Mouse (Mus musculus) embryonic facial prominence, embryonic 11.5 days (tissue): ENCODE results near the gene Smim27. TPM values are rescaled to one million over a fixed set of nuclear protein-coding genes. Genes with fewer than 3 reads are reported as not detected.

Experiments
- ATAC-seq: fragments of 200-750 bp; cut with Nextera tagmentation; replicated peaks from 2 replicates; pipeline ENCODE4 v1.8.0; 2017; ENCODE audit warnings: low read depth; ENCODE audit not compliant: insufficient number of reproducible peaks, low FRiP score, low TSS enrichment
- DNase-seq: peaks from one replicate; pipeline ENCODE4 v3.0.0-alpha.2; 2015; ENCODE audit warnings: low spot score
- H3K27ac ChIP-seq: fragments of 300-500 bp; sonication (generic); replicated peaks from 2 replicates; pipeline ENCODE4 v1.5.1; 2014; ENCODE audit warnings: mild to moderate bottlenecking, low read depth, low read length, control low read depth
- H3K27me3 ChIP-seq: fragments of 300-500 bp; sonication (generic); 2 replicates; pipeline ENCODE4 v1.6.1; 2014; ENCODE audit warnings: mild to moderate bottlenecking, low read length, moderate library complexity, mixed read lengths; ENCODE audit not compliant: control insufficient read depth, insufficient read depth
- H3K36me3 ChIP-seq: fragments of 300-500 bp; sonication (generic); replicated peaks from 2 replicates; pipeline ENCODE4 v1.6.1; 2014; ENCODE audit warnings: low read depth, mild to moderate bottlenecking, low read length, moderate library complexity, mixed read lengths; ENCODE audit not compliant: control insufficient read depth, insufficient read depth
- H3K4me1 ChIP-seq: fragments of 300-500 bp; sonication (generic); 2 replicates; pipeline ENCODE4 v1.6.1; 2014; ENCODE audit warnings: low read length, mixed read lengths; ENCODE audit not compliant: control insufficient read depth, insufficient read depth
- H3K4me2 ChIP-seq: fragments of 300-500 bp; sonication (generic); 2 replicates; pipeline ENCODE4 v1.6.1; 2014; ENCODE audit warnings: low read depth, mild to moderate bottlenecking, control low read depth, low read length, moderate library complexity
- H3K4me3 ChIP-seq: fragments of 300-500 bp; sonication (generic); 2 replicates; pipeline ENCODE4 v1.5.1; 2014; ENCODE audit warnings: low read depth, low read length, control low read depth
- H3K9ac ChIP-seq: fragments of 300-500 bp; sonication (generic); replicated peaks from 2 replicates; pipeline ENCODE4 v1.6.1; 2014; ENCODE audit warnings: mild to moderate bottlenecking, control low read depth, low read length
- H3K9me3 ChIP-seq: fragments of 300-500 bp; sonication (generic); replicated peaks from 2 replicates; pipeline ENCODE4 v1.6.1; 2016; ENCODE audit warnings: mild to moderate bottlenecking, low read length, inconsistent platforms, mixed read lengths; ENCODE audit not compliant: control insufficient read depth
- WGBS: fragments of 180-500 bp; shearing (Covaris S2); extraction: QIAGEN DNeasy Blood & Tissue Kit; methylation state at CpG from one replicate; pipeline ENCODE4 v1.1.7; 2014; 5-methylcytosine and 5-hydroxymethylcytosine counted together
- polyA plus RNA-seq: library from polyadenylated mRNA; unstranded; fragments of >200 nt; fragmentation: Nextera tagmentation; extraction: Ambion mirVana; gene quantifications from 2 replicates; pipeline ENCODE4 v1.2.1, GENCODE M21; 2014

Smim27 gene
- polyA plus RNA-seq, 1 experiment from 2014 or later: 32.9 TPM

- Histone ChIP-seq H3K9me3 (no peaks in the 10 kb centered on the region), H3K4me1 (no peaks in the 10 kb centered on the region; the same call in 1 of the 2 replicates), H3K4me2 (no peak overlapping the region), H3K27me3 (no peaks in the 10 kb centered on the region), H3K4me3 (no peak overlapping the region), H3K9ac (no peak overlapping the region), H3K27ac (no peak overlapping the region), H3K36me3 (no peaks in the 10 kb centered on the region)
- 61% methylated on average over 6 of the region's 6 CpGs for WGBS
- DNase-seq (no peak), ATAC-seq (no peak)
Observed at GRCm38 (mm10) chr4:40241928-40242327, 27.5 kb upstream of the Smim27 start.

GRCm38 (mm10) chr4:40243006-40243405 lies 26.4 kb upstream of the Smim27 start:
- Histone ChIP-seq H3K27ac (no peak overlapping the region), H3K9me3 (no peaks in the 10 kb centered on the region), H3K9ac (no peak overlapping the region), H3K36me3 (no peaks in the 10 kb centered on the region), H3K4me1 (no peaks in the 10 kb centered on the region; the same call in 1 of the 2 replicates), H3K27me3 (no peaks in the 10 kb centered on the region), H3K4me2 (no peak overlapping the region), H3K4me3 (no peak overlapping the region)
- WGBS: 83% methylated on average over 4 of the region's 4 CpGs
- ATAC-seq (no peak), DNase-seq (no peak)

GRCm38 (mm10) chr4:40244035-40244434 lies 25.3 kb upstream of the Smim27 start:
- H3K36me3 ChIP-seq: no peaks in the 10 kb centered on the region
- H3K9ac ChIP-seq: no peak overlapping the region
- ATAC-seq: no peak
- no peaks in the 10 kb centered on the region for H3K27me3 ChIP-seq
- WGBS: 82% methylated on average over 8 of the region's 8 CpGs
- no peaks in the 10 kb centered on the region; the same call in 1 of the 2 replicates for H3K4me1 ChIP-seq
- H3K9me3 ChIP-seq: no peaks in the 10 kb centered on the region
- no peak for DNase-seq
- no peak overlapping the region for H3K4me3 ChIP-seq
- H3K4me2 ChIP-seq: no peak overlapping the region
- H3K27ac ChIP-seq: no peak overlapping the region

- DNase-seq: no peak
- no peaks in the 10 kb centered on the region for H3K9me3 ChIP-seq
- H3K9ac ChIP-seq: no peak overlapping the region
- H3K27ac ChIP-seq: no peak overlapping the region
- 88% methylated on average over 5 of the region's 5 CpGs for WGBS
- ATAC-seq: no peak
- H3K36me3 ChIP-seq: no peaks in the 10 kb centered on the region
- no peak overlapping the region for H3K4me2 ChIP-seq
- no peak overlapping the region for H3K4me3 ChIP-seq
- no peaks in the 10 kb centered on the region for H3K27me3 ChIP-seq
- H3K4me1 ChIP-seq: no peaks in the 10 kb centered on the region
Observed at GRCm38 (mm10) chr4:40250984-40251383, 18.4 kb upstream of the Smim27 start.

GRCm38 (mm10) chr4:40253766-40254165 lies 15.6 kb upstream of the Smim27 start:
- Histone ChIP-seq H3K27ac (no peak overlapping the region), H3K36me3 (no peaks in the 10 kb centered on the region), H3K9me3 (no peaks in the 10 kb centered on the region), H3K4me2 (no peak overlapping the region), H3K4me3 (no peak overlapping the region), H3K9ac (no peak overlapping the region), H3K4me1 (no peaks in the 10 kb centered on the region), H3K27me3 (no peaks in the 10 kb centered on the region)
- WGBS: 86% methylated on average over 2 of the region's 2 CpGs
- ATAC-seq (no peak), DNase-seq (no peak)

- H3K27me3 ChIP-seq: no peaks in the 10 kb centered on the region
- WGBS: 71% methylated on average over 8 of the region's 8 CpGs
- ATAC-seq (no peak), DNase-seq (no peak)
- no peak overlapping the region for H3K4me3 ChIP-seq
- H3K27ac ChIP-seq: no peak overlapping the region
- no peak overlapping the region for H3K4me2 ChIP-seq
- H3K9me3 ChIP-seq: no peaks in the 10 kb centered on the region
- H3K4me1 ChIP-seq: no peaks in the 10 kb centered on the region
- no peak overlapping the region for H3K9ac ChIP-seq
- no peaks in the 10 kb centered on the region for H3K36me3 ChIP-seq
Observed at GRCm38 (mm10) chr4:40254385-40255103, 14.8 kb upstream of the Smim27 start.

- H3K36me3 ChIP-seq: peaks cover 13% of the 10 kb centered on the region
- ATAC-seq: no peak
- no peak overlapping the region for H3K27ac ChIP-seq
- no peaks in the 10 kb centered on the region for H3K9me3 ChIP-seq
- no peak overlapping the region for H3K4me2 ChIP-seq
- no peak overlapping the region for H3K9ac ChIP-seq
- 89% methylated on average over 1 of the region's 1 CpGs for WGBS
- no peak overlapping the region for H3K4me3 ChIP-seq
- no peak for DNase-seq
- no peaks in the 10 kb centered on the region for H3K27me3 ChIP-seq
- no peaks in the 10 kb centered on the region for H3K4me1 ChIP-seq
Observed at GRCm38 (mm10) chr4:40264321-40264720, 5.1 kb upstream of the Smim27 start.

- H3K4me1 ChIP-seq: no peaks in the 10 kb centered on the region
- DNase-seq (no peak), ATAC-seq (no peak; the same call in 1 of the 2 replicates)
- H3K4me2 ChIP-seq: peak overlapping the region; percentile 88
- no peaks in the 10 kb centered on the region for H3K9me3 ChIP-seq
- H3K4me3 ChIP-seq: peak overlapping the region; percentile 74
- H3K36me3 ChIP-seq: peaks cover 2% of the 10 kb centered on the region; the same call in 1 of the 2 replicates
- H3K27me3 ChIP-seq: no peaks in the 10 kb centered on the region
- 0 out of 2 replicates have a peak overlapping the region, but pooled peaks have one; percentile 41 for H3K27ac ChIP-seq
- WGBS: 71% methylated on average over 7 of the region's 7 CpGs
- peak overlapping the region; percentile 86 for H3K9ac ChIP-seq
Observed at GRCm38 (mm10) chr4:40267681-40268080, 1.7 kb upstream of the Smim27 start.
